14 mouse cellular contexts compared by ENCODE assay signal in genomic region chr11:84627685-84628084, GRCm38 (mm10).
DNase-seq lines count a peak whose midpoint lies in the region; ATAC-seq and TF ChIP-seq lines count a peak whose summit lies in the region.
"Had no signal": no experiment of that assay in that cellular context is flagged by ENCODE, and none has a peak within 500 bp of the region (broad histone marks: within the 10 kb centered on the region; RNA-seq: fewer than 3 reads in every experiment).

No protein-coding gene starts in this region.

- 75% methylated on average over 11 of the region's 11 CpGs for WGBS in hindbrain, embryonic 15.5 days
- WGBS in hindbrain, embryonic 13.5 days = 72% methylated on average over 11 of the region's 11 CpGs
- 72% methylated on average over 11 of the region's 11 CpGs for WGBS in midbrain, postnatal 0 days
- WGBS in midbrain, embryonic 11.5 days = 77% methylated on average over 11 of the region's 11 CpGs

- no peaks in the 10 kb centered on the region for H3K9me3 ChIP-seq in hindbrain, embryonic 15.5 days
- H3K9me3 ChIP-seq in hindbrain, embryonic 13.5 days = no peaks in the 10 kb centered on the region
- no peaks in the 10 kb centered on the region for H3K9me3 ChIP-seq in midbrain, postnatal 0 days (ENCODE audit: low read length)
- H3K9me3 ChIP-seq in midbrain, embryonic 11.5 days (ENCODE audit: control insufficient read depth, low read length) = no peaks in the 10 kb centered on the region
- H3K9me3 ChIP-seq: limb, embryonic 13.5 days; liver, embryonic 15.5 days; midbrain, embryonic 12.5 days had no signal

- no peak overlapping the region for H3K4me3 ChIP-seq in hindbrain, embryonic 15.5 days
- H3K4me3 ChIP-seq in hindbrain, embryonic 13.5 days = no peak overlapping the region
- no peak overlapping the region for H3K4me3 ChIP-seq in midbrain, postnatal 0 days (ENCODE audit: low read depth, low read length)
- no peak overlapping the region for H3K4me3 ChIP-seq in midbrain, embryonic 11.5 days (ENCODE audit: low read depth, low read length)
- H3K4me3 ChIP-seq: left cerebral cortex, adult 2 months; limb, embryonic 13.5 days; liver, embryonic 15.5 days; midbrain, embryonic 12.5 days had no signal

- no peaks in the 10 kb centered on the region for H3K36me3 ChIP-seq in hindbrain, embryonic 15.5 days
- no peaks in the 10 kb centered on the region for H3K36me3 ChIP-seq in hindbrain, embryonic 13.5 days
- H3K36me3 ChIP-seq in midbrain, postnatal 0 days (ENCODE audit: insufficient read depth, low read length) = no peaks in the 10 kb centered on the region
- no peaks in the 10 kb centered on the region for H3K36me3 ChIP-seq in midbrain, embryonic 11.5 days (ENCODE audit: control insufficient read depth, insufficient read depth, low read length)
- H3K36me3 ChIP-seq: limb, embryonic 13.5 days; liver, embryonic 15.5 days; midbrain, embryonic 12.5 days had no signal

- TF ChIP-seq CTCF in midbrain, postnatal 0 days (IDR thresholded peaks at IDR 0.05) = no peak

- ATAC-seq in hindbrain, embryonic 15.5 days (ENCODE audit: low FRiP score, low read depth) = no peak
- no peak for ATAC-seq in hindbrain, embryonic 13.5 days (ENCODE audit: low FRiP score)
- ATAC-seq in midbrain, postnatal 0 days (ENCODE audit: low FRiP score) = no peak
- no peak for ATAC-seq in midbrain, embryonic 11.5 days (ENCODE audit: low FRiP score)
- ATAC-seq: Patski had no signal

- no peaks in the 10 kb centered on the region for H3K27me3 ChIP-seq in hindbrain, embryonic 15.5 days
- peaks cover 31% of the 10 kb centered on the region; the same call in 1 of the 2 replicates for H3K27me3 ChIP-seq in hindbrain, embryonic 13.5 days
- H3K27me3 ChIP-seq in midbrain, postnatal 0 days (ENCODE audit: insufficient read depth, low read length) = no peaks in the 10 kb centered on the region
- no peaks in the 10 kb centered on the region for H3K27me3 ChIP-seq in midbrain, embryonic 11.5 days (ENCODE audit: control insufficient read depth, insufficient read depth, low read length)

- DNase-seq in midbrain, postnatal 0 days (ENCODE audit: low spot score) = peak; percentile 44
- DNase-seq in midbrain, embryonic 11.5 days (ENCODE audit: low spot score, missing footprints) = no peak
- peak; percentile 54 for DNase-seq in cerebellum, adult 9-11 months
- peak; percentile 50 for DNase-seq in kidney, postnatal 14 days
- DNase-seq in thymus, postnatal 14 days = no peak
- DNase-seq in frontal cortex, postnatal 25 days (ENCODE audit: low spot score in 2 of 2) = no peak
- DNase-seq: B cell, adult 2 months had no signal

- no peak overlapping the region for H3K9ac ChIP-seq in hindbrain, embryonic 15.5 days
- no peak overlapping the region for H3K9ac ChIP-seq in hindbrain, embryonic 13.5 days
- no peak overlapping the region for H3K9ac ChIP-seq in midbrain, postnatal 0 days (replicated peaks; ENCODE audit: low read length, poor library complexity, severe bottlenecking)
- no peak overlapping the region for H3K9ac ChIP-seq in midbrain, embryonic 11.5 days (ENCODE audit: low read length)
- H3K9ac ChIP-seq: limb, embryonic 13.5 days; liver, embryonic 15.5 days; midbrain, embryonic 12.5 days had no signal

- peaks cover 10% of the 10 kb centered on the region; the same call in 1 of the 2 replicates for H3K4me1 ChIP-seq in hindbrain, embryonic 15.5 days (replicated peaks)
- H3K4me1 ChIP-seq in hindbrain, embryonic 13.5 days (replicated peaks) = peaks cover 21% of the 10 kb centered on the region
- H3K4me1 ChIP-seq in midbrain, postnatal 0 days (ENCODE audit: insufficient read depth, low read length) = no peaks in the 10 kb centered on the region
- no peaks in the 10 kb centered on the region for H3K4me1 ChIP-seq in midbrain, embryonic 11.5 days (ENCODE audit: control insufficient read depth, insufficient read depth, low read length)
- H3K4me1 ChIP-seq: liver, embryonic 15.5 days had no signal

- no peak overlapping the region for H3K4me2 ChIP-seq in hindbrain, embryonic 15.5 days
- no peak overlapping the region for H3K4me2 ChIP-seq in hindbrain, embryonic 13.5 days
- no peak overlapping the region for H3K4me2 ChIP-seq in midbrain, postnatal 0 days (ENCODE audit: low read depth, low read length, poor library complexity, severe bottlenecking)
- H3K4me2 ChIP-seq in midbrain, embryonic 11.5 days = no peak overlapping the region
- H3K4me2 ChIP-seq: limb, embryonic 13.5 days; liver, embryonic 15.5 days; midbrain, embryonic 12.5 days had no signal

- 0 out of 2 replicates have a peak overlapping the region, but pooled peaks have one; percentile 55 for H3K27ac ChIP-seq in hindbrain, embryonic 15.5 days (replicated peaks)
- no peak overlapping the region for H3K27ac ChIP-seq in hindbrain, embryonic 13.5 days
- H3K27ac ChIP-seq in midbrain, postnatal 0 days (ENCODE audit: low read depth, low read length) = no peak overlapping the region
- no peak overlapping the region for H3K27ac ChIP-seq in midbrain, embryonic 11.5 days (ENCODE audit: low read depth, low read length)
- H3K27ac ChIP-seq: left cerebral cortex, adult 2 months; limb, embryonic 13.5 days; liver, embryonic 15.5 days; midbrain, embryonic 12.5 days had no signal

Comparison
In these comparisons a context has a peak if more than half of its experiments do, and no peak if none do; other contexts are left out.
1. DNase-seq: peak in midbrain, postnatal 0 days (single experiment), cerebellum, adult 9-11 months (single experiment) and kidney, postnatal 14 days (single experiment); none in midbrain, embryonic 11.5 days (single experiment), thymus, postnatal 14 days (single experiment) and frontal cortex, postnatal 25 days (0 of 2).